Mouse (Mus musculus) mouse embryonic stem cell (cell line): ENCODE measurements around the gene Dlgap3.

Experiments used
- in situ Hi-C, 2 experiments: fragments of 300-500 bp; cut with MboI; formaldehyde crosslinking; loops; 1 replicate in 1 of 2; 3 replicates in 1 of 2; pipeline ENCODE4 v1.14.3; 2019 to 2020; ENCODE audit warnings: low sequenced_read_pairs in 2 of 2, low pct_unique_long_range_greater_than_20kb in 1 of 2, mixed read lengths in 1 of 2; ENCODE audit not compliant: unreplicated experiment in 1 of 2

Gene Dlgap3

DNA sequence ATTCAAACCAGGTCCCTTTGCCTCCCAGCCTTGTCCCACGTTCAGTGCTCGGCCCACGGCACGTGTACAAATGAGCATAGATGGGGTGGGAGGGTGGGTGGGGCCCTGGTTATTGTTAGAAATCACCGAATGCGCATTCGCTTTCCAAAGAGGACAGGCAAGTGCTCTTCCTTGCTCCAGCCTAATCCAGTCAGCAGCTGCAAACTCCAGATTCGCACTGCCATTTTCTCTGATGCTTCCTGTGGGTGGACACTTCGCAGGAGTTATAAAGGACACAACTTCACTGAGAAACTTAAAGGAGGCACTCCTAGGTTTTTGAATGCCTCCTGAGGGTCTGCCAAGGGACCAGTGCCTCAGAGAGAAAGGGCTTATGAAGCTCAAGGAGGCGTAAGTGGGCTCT is 68.3 kb downstream of the Dlgap3 start:
- in situ Hi-C loops, result no loop called here

DNA sequence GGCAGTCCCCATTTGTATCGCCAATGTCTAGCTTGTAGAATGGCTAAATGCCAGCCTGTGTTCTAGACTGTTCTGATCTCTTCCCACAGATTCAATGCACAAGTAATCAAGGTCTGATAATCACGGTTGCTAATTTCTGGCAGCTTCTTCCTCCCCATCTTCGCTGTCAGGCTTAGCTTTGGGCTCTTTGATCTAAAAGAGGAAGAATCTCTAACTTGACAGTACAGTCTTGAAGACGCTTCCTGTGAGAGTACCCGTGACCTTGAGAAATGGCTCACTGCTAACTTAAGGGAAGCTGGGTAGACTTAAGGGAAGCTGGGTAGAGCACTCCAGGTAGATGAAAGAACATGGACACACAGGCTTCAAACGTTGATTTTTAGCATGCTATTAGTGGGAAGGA is 73.7 kb downstream of the Dlgap3 start:
- in situ Hi-C loops, result loop anchor here (5.0 to 10.0 kb wide), 2 partner anchors 88 to 90 kb away; no protein-coding TSS in a partner anchor

DNA sequence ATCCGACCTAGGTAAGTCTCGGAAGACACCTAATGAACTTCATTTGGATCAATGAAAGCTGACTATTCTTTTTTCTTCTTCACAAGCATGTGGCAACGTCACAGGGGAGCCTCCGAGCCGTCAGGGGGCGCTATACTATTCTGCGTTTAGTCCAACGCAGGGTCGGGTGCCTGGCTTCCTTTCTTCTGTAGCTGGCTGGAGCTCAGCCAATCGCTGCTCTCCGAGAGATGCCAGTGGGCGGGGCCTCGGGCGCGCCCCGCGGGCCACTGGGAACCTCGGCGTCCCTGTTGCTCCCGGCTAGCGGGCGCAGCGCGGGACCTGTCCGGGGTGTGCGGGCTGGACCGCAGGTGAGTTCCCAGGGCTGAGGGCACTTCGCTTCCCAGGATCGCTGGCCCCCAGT is 74.5 kb downstream of the Dlgap3 start, which contains the start of gene Smim12:
Smim12 (plus strand) TSS at position 233 of the 400 bp plus-strand sequence.
- in situ Hi-C loops, result loop anchor here (5.0 to 10.0 kb wide), 2 partner anchors 89 to 91 kb away; no protein-coding TSS in a partner anchor

DNA sequence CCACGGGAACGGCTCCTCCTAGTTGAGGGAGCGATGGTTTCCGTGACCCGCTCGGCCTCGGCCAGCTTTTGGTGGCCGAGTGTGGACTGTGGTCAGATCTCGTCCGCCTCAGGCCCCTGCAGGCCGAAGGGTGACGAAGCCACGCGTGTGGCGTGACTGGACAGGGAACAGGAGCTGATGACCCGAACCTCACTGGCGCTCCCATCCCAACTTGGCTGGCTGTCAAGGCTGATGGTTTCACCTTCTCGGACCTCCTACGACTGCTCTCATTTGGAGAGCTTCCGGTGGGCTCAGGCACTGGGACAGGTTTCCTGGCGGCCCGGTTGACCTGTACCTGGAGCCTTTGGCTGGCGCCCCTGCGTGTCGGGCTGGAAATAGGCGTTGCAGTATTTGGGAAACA is 74.9 kb downstream of the Dlgap3 start:
- in situ Hi-C loops, result loop anchor here (5.0 to 10.0 kb wide), 2 partner anchors 89 to 92 kb away; no protein-coding TSS in a partner anchor

DNA sequence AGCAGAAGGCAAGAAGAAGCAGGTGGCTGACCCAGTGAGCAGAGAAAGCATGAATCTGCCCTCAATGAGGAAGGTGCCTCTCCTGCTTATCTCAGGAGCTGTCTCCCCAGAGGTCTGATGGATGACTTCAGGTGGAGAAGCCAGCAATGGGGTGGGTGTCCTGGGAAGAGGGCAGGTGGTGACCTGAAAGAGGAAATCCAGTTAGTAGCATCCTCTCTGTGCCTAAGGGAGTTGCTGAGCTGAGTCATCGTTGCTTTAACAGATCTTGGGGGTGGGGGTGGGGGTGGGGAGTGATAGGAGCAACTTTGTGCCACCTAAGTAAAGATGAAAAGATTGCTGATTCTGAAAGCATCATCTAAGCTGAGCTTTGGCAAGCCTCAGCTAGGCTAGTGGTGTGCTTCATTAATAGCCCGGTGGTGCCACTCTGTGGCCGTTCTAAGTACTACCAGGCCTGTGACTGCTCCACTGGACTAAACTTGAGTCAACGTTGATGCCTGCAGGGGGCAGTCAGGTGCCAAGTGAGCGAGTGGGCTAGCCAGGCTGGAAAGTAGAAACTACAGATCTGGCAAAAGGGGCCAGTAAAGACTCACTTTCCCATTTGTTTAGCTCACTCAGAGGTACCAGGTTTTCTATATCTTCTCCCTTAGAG is 80.8 kb downstream of the Dlgap3 start:
- in situ Hi-C loops, result loop anchor here (10.0 kb wide), 3 partner anchors 55 to 115 kb away; no protein-coding TSS in a partner anchor

DNA sequence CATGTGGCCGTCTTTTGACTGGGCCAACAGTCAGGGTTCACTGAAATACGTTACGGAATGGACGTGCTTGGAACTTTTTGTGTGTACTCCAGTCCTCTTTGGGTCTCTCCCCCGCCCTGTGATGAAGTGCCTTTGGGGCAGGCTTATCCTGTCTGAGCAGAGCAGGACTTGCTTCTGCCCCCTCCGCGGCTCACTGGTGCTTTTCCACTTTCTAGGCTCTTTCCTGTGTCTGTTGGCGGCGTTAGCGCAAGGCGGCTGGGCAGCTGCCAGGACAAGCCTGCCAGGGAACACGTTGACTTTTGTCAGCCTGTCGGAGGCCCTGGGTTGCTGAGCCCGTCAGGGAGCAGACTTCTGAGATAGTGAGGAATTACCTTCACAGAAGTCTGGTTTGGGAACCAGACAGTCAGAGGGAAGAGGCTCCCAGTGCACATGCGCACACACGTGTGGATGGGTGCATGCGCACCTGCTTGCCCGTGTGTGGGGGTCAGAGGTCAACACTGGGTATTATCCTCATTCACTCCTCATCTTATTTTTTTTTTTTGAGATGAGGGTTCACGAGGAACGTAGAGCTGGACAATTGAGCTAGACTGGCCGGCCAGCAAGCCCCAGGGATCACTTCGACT is 83.1 kb downstream of the Dlgap3 start:
- in situ Hi-C loops, result loop anchor here in 1 of 2 experiments (10.0 kb wide), 2 partner anchors 53 to 113 kb away; no protein-coding TSS in a partner anchor

DNA sequence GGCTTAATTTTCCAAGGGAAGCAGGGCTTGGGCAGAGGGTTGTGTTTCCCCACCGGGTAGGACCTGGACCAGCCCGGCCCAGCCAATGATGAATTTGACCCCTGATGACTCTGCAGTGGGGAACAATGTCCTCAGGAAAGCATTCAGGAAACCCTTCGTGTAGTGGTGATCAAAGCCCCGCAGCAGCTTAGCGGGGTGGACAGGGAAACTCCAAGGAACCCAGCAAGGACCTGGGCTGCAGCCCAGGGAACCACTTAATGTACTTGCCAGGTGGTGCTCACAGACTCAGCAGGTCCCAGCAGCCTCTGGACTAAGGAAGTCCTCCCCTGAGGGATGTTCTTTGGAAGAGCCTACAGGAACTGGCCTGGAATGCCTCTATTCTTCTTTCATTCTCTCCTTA is 87.7 kb downstream of the Dlgap3 start:
- in situ Hi-C loops, result loop anchor here (5.0 to 10.0 kb wide), 3 partner anchors 48 to 108 kb away; partner anchors contain the start of gene Gja4 (in 1 of the 2)

DNA sequence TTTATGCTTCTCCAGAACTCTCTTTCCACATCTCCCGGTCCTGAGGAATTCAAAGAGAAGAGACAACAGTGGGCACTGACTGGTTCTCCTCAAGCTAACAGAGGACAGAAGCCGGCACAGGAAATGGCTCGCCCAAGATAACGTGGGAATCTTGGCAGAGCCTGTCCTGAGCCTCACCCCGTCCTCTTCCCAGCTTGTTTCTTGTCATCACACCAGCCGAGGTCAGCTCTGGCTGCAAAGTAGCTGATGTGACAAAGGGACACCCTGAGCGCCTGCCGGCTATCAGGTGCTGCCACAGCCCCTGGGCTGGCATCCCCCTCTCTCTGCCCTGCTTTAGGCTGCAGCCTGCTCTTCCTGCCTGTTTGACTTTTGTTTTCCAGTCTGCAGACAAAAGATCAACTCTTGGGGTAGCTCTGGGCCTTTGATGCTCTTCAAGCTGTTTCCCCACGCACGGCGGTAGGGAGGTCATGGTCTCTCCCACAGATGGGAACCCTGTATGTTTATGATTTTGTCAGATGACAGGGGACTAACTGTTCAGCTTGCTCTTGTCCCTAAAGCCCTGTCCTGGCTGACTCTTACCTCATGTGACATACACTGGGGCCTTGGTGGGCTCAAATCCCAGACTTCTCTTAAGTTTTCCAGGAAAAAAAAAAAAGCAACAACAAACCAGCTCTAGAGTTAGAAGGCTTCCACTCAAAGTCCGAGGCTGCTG is 89.3 kb downstream of the Dlgap3 start:
- in situ Hi-C loops, result loop anchor here (5.0 to 10.0 kb wide), 3 partner anchors 46 to 106 kb away; partner anchors contain the start of gene Gja4 (in 1 of the 2)

DNA sequence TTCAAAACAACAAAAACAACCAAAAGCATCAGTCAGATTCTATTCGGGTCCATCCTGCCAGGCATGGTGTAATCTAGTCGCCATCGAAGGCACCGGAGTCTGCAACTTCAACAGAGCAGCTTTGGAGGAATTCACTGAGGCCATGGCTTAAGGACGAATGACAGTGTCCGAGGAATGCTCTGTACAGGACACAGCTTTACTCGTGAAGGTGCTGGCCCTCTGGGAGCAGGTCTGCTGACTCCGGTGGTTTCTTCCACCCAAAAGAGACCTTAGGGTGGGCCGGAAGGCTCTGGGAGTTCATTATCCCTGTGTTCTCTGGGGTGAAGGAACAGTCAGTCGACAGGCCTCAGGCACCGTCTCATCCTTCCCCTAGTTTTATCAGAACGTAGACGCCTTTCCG is 92.6 kb downstream of the Dlgap3 start:
- in situ Hi-C loops, result no loop called here

DNA sequence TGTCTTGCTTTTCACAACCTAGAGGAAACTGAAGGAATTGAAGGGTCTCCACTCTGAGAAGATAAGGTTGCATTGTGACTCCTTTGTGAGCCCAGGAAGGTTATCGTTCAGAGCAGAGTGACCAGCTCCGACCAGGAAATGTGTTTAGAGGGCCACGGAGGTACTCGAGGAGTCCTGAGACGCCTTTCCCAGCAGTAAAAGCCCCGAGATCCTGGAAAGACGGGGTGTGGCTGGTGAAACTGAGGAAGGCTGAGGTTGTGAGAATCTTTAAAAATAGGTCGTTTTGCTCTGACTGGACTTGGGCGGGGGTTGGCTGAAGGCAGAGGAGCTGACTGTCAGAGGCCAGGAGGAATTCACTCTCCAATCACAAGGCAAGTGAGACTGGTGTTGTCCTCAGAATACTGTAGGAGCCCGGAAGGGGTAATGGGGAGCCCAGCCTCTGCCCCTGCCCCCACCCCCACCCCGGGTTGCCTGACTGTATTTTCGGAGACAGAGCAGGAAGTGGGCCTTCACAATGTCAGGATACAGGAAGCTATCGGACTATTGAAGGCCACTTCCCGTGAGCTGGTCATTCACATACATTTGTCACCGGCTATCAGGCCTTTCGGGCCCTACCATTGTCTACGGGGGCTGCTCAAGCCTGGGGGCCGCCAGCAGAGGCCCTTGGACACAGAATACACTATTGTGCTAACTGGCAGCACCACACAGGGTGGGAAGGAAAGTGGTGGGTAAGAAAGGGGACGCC is 94.6 kb downstream of the Dlgap3 start:
- in situ Hi-C loops, result no loop called here

DNA sequence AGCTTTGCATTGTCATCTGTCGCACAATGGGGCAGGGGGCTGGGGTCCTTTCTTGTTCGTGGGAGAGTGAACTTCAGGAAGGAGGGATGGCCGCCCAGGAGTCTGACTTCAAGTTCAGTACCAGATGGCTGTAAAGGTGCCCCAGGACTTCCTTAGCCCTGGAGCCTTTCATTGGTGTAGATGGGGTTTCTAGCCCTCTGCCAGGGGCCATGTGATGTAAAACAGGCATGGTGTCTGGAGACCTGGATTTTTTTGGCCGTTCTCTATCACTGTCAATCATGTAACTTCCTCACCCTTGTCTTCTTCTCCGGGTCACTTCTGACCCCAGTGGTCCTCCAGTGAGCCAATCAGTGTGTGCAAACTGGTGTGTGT is 95.2 kb downstream of the Dlgap3 start:
- in situ Hi-C loops, result no loop called here

DNA sequence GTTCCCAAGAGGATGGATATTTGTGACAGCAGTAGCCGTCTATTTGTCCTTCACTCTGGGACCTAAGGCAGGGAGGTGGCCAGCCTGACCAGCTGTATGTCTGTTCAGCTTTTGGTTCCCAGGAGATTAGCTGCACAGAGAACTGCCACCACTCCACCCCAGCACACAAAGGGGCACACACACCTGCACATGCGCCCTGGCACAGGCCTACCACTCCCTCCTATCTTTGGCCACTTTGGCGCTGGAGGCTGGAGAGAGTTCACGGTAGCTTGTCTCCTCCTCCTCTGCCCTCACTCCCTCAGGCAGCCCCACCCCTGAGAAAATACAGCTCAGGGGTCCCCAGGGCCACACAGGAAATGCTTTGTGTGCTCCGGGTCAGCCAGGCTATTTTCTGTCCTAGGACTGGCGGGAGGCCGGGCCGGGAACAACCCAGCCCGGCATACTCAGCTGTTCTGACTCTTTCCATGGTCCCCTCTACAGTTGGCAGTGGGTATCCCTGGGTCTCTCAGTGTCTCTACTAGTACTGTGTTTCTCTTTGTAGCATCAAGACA is 109.5 kb downstream of the Dlgap3 start:
- in situ Hi-C loops, result no loop called here

DNA sequence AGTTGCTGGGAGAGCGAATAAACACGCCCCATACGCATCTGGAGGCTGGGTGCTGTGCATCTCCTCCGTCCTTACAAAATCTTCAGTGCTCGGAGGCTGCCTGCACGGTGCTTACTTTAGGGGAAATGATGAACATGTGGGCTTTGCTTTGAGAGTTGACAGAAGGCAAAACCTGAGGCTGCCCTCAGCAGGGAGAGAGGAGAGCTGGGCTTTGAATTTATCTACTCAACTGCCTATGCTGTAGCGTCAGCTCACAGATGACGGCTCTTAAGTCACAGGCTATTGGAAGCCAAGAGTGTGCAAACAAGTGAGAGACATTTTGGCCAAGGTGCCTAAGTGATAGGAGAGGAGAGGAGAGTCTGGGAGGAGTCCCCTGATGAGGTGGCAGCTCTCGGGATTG is 110.2 kb downstream of the Dlgap3 start:
- in situ Hi-C loops, result no loop called here
